Mouse (Mus musculus) hematopoietic stem cell, adult 5-6 weeks (primary cell): Measurements from ENCODE around the gene Chst14. TPM values are rescaled to one million over a fixed set of nuclear protein-coding genes. Genes with fewer than 3 reads are reported as not detected.
A peak's percentile ranks its signal among the peaks of the same experiment; 100 is the strongest.

Experiments used
- ATAC-seq, 2 experiments: fragments of 125-278 bp in 1 of 2; replicated peaks in 1 of 2; 2 replicates each; pipeline ENCODE4 v1.8.0; 2016 to 2017; ENCODE audit warnings: inconsistent platforms in 2 of 2, mild to moderate bottlenecking in 2 of 2, moderate number of reproducible peaks in 2 of 2, low read depth in 1 of 2, moderate TSS enrichment in 1 of 2; ENCODE audit not compliant: low FRiP score in 2 of 2, poor library complexity in 2 of 2, severe bottlenecking in 2 of 2, insufficient read depth in 1 of 2, low TSS enrichment in 1 of 2
- total RNA-seq: library from RNA; stranded (forward); fragments of 172-1452, 232-1000 nt; gene quantifications from 2 replicates; pipeline ENCODE4 v1.2.3, GENCODE M21; 2017

The Chst14 gene
- total RNA-seq, 1 experiment from 2014 or later: 4.5 TPM

DNA sequence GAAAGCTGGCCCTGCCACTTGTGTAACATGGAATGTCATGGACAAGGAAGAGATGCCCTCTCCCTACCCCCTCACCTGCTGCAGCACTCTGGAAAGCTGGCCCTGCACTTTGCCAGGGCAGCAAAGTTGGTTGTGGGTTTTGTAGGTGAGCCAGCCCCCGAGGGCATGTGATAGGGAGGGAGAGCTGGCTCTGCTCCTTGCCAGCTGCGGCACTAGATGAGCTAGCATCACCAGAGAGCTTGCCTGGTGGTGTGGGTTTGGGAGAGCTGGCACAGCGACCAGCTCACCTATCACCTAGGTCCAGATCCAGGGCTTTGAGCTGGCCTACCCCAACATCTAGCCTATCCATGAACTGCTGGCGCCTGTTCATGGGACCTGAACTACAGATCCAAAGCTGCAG, 22.5 kb downstream of the Chst14 start:
- ATAC-seq: no peak

DNA sequence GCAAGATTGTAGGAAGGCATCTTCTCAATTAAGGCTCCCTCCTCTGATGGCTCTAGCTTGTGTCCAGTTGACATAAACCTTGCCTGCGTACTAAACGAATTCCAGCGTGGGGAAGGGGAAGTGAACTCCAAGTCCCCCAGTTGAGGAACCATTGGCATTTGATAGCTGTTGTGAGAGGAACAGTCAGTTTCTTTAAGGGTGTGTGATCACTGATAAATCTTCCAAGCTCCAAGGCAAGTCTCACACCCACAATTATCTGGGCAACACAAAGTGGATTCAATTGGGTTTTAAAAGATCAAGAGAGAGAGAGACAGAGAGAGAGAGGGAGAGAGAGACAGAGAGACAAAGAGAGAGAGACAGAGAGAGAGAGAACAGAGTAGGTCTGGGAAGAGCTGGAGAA, 23.4 kb downstream of the Chst14 start:
- ATAC-seq: no peak

DNA sequence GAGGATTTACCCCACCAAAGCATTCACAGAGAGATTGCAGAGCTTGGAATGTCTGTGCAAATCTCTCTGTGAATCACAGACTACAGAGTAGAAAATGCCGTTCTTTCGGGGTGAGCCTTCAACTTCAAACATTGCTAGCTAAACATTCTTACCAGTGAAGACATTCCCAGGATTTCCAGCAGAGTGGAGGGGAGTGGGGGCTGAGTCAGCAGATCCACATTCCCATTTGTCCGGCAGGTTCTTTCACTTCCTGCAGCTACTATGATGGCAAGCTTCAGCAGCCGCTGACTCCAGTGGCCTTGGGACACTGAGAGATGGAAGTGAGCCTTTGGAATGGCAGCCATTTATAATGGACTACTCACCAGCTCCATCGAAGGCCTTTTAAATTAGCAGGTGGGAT, 30.2 kb downstream of the Chst14 start:
- no peak for ATAC-seq

- no peak for ATAC-seq
Observed at GRCm38 (mm10) chr2:118959644-118960043, 33.3 kb downstream of the Chst14 start.

DNA sequence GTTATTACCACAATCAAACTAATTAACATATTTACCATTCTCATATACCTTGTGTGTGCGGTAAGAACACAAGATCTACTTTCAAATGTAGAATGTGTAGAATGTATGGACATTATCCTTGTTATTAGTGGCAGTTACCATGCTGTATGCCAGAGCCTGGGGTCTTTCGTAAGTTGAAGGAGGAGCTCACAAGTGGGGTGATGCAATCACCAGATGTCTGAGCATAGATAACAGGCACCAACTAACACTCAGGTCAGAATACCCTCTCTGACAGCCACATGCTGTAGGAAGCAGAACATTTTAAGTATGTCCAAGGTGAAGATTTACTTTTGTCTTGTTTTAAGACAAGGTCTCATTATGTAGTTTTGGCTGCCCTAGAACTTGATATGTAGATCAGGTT, 34.1 kb downstream of the Chst14 start:
- no peak for ATAC-seq

DNA sequence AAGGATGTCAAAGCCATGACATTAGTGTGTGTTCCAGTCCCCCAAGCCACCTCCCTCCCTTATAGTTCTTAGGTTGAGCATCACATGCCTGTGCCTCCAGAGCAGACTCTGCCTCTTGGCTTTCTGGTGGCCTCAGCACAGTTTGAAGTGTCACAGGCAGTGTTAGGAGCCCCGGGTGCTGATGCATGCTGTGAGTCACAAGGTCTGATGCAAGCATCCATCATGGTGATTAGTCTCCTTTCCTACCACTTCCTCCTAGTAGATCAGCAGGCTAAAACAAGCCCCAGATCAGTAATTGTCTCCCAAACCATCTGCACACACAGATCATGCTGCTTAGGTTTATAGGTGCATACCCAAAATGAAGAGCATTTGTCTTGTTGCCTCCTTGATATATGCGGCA, 35.2 kb downstream of the Chst14 start:
- peak in 1 of 2 experiments; percentile 56; a peak in 1 of 4 replicates for ATAC-seq

GRCm38 (mm10) chr2:118963007-118963675, 36.8 kb downstream of the Chst14 start:
- ATAC-seq: peak in 1 of 2 experiments; percentile 29; a peak in 1 of 4 replicates

DNA sequence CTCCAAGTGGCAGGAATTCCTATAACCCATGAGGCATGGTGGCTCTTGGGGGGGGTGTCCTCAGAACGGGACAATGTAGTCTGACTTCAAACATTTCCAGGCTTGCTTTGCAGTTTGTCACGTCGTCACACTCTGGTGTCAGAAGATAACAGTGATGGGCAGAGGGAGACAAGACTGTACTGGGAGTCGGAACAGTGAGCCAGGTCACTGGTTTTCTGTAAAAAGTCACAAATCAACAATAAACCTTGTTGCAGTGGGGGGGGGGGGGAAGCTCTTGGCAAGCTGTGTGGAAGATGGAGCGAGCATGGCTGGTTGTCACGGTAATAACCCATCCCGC, 37.3 kb downstream of the Chst14 start:
- 0 out of 4 replicates have a peak, but pooled peaks of 1 of the 2 experiments have one; percentile 23 for ATAC-seq

GRCm38 (mm10) chr2:118969585-118970147, 43.4 kb downstream of the Chst14 start:
- ATAC-seq: no peak

DNA sequence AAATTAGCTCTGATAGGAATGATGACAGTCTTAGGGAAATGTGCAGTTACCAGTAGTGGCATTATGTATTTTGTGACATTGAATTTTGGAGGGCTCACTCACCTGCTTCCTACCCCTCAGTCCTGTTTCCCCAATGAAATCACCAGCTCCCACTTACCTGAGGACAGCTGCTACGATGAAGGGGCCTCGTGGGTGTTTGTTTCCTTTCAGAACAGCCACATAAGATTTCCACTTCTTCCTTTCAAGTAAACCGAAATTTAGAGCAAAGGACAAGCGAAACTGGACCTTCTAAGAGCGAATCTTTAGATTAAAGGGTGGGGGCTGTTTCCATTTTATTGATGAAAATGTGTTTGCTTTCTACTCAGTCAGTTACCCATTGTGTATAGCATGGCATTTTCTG, 45.8 kb downstream of the Chst14 start:
- ATAC-seq: no peak

DNA sequence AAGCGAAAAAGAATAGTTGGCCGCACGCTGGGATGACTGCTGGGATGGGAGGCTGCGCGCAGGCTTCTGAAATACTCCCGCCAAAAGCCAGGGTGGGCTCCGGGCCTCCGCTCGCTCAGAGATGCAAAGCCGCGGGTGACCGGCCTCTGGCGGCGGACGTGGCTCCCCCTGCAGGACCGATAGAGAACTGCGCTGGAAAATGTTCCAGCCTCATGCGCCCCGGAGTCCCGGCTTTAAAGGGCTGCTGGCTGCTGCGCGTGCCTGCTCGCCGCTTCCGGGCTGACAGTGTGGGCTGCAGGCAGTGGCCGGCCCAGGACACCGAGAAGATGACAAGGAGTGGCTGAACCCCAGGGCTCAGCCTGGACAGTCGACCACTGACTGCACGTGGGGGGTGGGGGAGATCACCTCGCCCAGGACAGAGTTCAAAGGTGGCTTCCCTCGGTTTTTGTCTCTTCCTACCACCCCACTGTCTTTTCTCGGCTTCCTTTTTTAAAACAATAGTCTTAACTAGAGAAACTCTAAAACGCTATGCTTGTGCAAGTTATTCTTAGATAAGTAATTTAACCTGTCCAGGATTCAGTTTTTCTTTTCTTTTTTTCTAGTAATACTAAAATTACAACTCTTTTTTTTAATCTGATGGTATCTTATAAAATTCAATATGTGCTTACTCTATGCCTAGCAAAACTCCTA, 46.5 kb downstream of the Chst14 start:
- peak; percentile 78 to 79 for ATAC-seq

GRCm38 (mm10) chr2:118975855-118976254, 49.6 kb downstream of the Chst14 start:
- ATAC-seq: no peak

GRCm38 (mm10) chr2:118976282-118976929, 50.1 kb downstream of the Chst14 start:
- peak; percentile 83 to 84 for ATAC-seq

DNA sequence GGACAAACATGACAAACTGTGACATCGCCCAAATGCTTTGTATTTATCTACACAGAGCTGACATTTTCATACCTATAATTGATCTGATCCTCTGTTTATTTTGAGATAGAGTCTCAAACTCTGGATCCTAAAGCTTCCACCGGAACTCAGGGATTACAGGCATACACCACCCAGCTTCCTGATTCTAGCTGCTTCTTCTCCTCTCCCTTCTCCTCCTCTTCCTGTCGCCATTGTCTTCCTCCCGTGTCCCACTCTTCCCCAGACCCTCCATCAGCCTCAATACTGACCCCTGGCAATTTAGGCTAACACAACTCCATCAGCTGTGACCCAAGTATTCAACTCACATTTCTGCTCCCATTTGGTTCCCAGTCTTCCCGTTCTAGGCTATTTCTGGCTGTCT, 50.6 kb downstream of the Chst14 start:
- no peak for ATAC-seq

- ATAC-seq: no peak
Observed at GRCm38 (mm10) chr2:118978064-118978463, 51.8 kb downstream of the Chst14 start.
